Mouse (Mus musculus): Measurements from ENCODE around the gene Ube2q2. TPM values are rescaled to one million over a fixed set of nuclear protein-coding genes. Genes with fewer than 3 reads are reported as not detected.
"Not testable (repeated sequence)": the region's sequence is repeated elsewhere in the genome, so short reads cannot be mapped to it uniquely, and the experiment has no call there.

Gene Ube2q2
- polyA plus RNA-seq, 1 experiment, result not detected

DNA sequence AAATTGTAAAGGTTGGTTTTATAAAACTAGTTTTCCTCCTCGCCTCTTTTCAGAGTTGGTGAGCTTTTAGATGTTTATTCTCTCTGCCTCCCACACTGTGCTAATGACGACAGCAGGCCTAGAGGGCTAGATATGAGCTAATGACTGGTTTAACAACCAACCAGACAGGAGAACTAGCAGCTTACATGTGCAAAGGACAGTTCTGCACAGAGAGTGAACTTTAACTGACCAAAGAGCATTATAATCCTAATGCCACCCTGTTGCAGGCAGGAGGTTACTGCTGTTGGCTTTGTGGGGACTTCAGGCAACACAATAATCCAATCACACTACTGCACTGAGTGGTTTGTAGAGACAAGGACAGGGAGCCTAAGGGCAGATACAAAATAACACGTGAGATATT lies 94.6 kb downstream of the Ube2q2 start:
- no peak overlapping the region for H3K27ac ChIP-seq (ENCODE audit: insufficient read depth, low read depth, low read length)
- 61% methylated on average over 3 of the region's 3 CpGs for whole genome bisulfite sequencing
- H3K4me1 ChIP-seq (ENCODE audit: control insufficient read depth, insufficient read depth, low read length), result no peaks in the 10 kb centered on the region; the same call in 1 of the 2 replicates
- H3K4me3 ChIP-seq (ENCODE audit: insufficient read depth, low read depth, low read length), result no peak overlapping the region
- TF ChIP-seq CTCF (IDR thresholded peaks at IDR 0.05; ENCODE audit: insufficient read depth, low read depth, low read length), result no peak
- TF ChIP-seq POLR2A (IDR thresholded peaks at IDR 0.05; ENCODE audit: insufficient read depth, low read depth, low read length), result no peak

DNA sequence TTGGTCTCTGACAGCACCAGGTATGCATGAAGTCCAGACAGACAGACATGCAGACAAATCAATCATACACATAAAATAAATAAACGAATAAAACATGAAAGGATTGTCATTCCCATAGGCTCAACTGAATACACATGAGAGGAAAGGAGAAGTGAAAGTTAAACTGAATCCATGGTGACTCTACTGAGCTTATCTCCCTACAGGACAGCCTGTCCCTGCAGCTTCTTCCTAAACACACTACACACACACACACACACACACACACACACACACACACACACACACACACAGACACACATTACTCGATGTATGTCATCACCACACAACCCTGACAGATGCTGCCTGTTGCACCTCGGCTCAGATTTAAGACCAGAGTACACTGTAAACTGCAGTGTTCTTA lies 95.4 kb downstream of the Ube2q2 start:
- Histone ChIP-seq H3K27ac (ENCODE audit: insufficient read depth, low read depth, low read length) (no peak overlapping the region), H3K4me1 (ENCODE audit: control insufficient read depth, insufficient read depth, low read length) (no peaks in the 10 kb centered on the region; the same call in 1 of the 2 replicates), H3K4me3 (ENCODE audit: insufficient read depth, low read depth, low read length) (no peak overlapping the region)
- 72% methylated on average over 3 of the region's 3 CpGs for WGBS
- TF ChIP-seq CTCF (IDR thresholded peaks at IDR 0.05; ENCODE audit: insufficient read depth, low read depth, low read length) (no peak), POLR2A (IDR thresholded peaks at IDR 0.05; ENCODE audit: insufficient read depth, low read depth, low read length) (no peak)

DNA sequence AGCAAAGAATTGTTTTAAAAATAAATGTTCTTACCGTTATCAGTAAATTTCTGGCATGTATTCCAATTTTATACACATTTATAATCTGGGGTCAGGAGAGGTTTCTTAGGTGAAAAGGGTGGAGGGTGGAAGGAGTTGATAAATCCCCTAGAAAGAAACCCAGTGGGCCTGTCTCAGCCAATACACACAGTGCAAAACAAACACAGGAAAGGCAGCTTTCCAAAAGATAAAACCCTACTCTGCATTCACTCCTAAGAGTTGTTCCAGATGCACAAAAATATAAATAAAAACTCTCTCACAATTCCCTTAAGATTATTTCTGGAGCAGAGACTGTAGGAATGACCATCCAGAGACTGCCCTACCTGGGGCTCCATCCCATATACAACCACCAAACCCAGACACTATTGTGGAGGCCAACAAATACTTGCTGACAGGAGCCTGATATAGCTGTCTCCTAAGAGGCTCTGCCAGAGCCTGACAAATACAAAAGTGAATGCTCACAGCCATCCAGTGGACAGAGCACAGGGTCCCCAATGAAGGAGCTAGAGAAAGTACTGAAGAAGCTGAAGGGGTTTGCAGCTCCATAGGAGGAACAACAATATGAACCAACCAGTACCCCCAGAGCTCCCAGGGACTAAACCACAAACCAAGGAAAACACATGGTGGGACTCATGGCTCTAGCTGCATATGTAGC lies 96.5 kb downstream of the Ube2q2 start:
- 89% methylated on average over 1 of the region's 1 CpGs for WGBS
- H3K4me1 ChIP-seq (ENCODE audit: control insufficient read depth, insufficient read depth, low read length); H3K27ac ChIP-seq (ENCODE audit: insufficient read depth, low read depth, low read length); H3K4me3 ChIP-seq (ENCODE audit: insufficient read depth, low read depth, low read length): not testable (repeated sequence)

GRCm38 (mm10) chr9:55246440-55246839 lies 97.8 kb downstream of the Ube2q2 start:
- TF ChIP-seq CTCF (IDR thresholded peaks at IDR 0.05; ENCODE audit: insufficient read depth, low read depth, low read length), result no peak
- Histone ChIP-seq H3K4me1 (ENCODE audit: control insufficient read depth, insufficient read depth, low read length) (no peaks in the 10 kb centered on the region; the same call in 1 of the 2 replicates), H3K4me3 (ENCODE audit: insufficient read depth, low read depth, low read length) (no peak overlapping the region), H3K27ac (ENCODE audit: insufficient read depth, low read depth, low read length) (no peak overlapping the region)
- 88% methylated on average over 8 of the region's 8 CpGs for WGBS

- 95% methylated on average over 4 of the region's 4 CpGs for WGBS
- TF ChIP-seq CTCF (IDR thresholded peaks at IDR 0.05; ENCODE audit: insufficient read depth, low read depth, low read length) (no peak), POLR2A (IDR thresholded peaks at IDR 0.05; ENCODE audit: insufficient read depth, low read depth, low read length) (no peak)
Observed at GRCm38 (mm10) chr9:55246918-55247317, 98.3 kb downstream of the Ube2q2 start.

GRCm38 (mm10) chr9:55248465-55248864 lies 99.8 kb downstream of the Ube2q2 start:
- Histone ChIP-seq H3K27ac (ENCODE audit: insufficient read depth, low read depth, low read length) (no peak overlapping the region), H3K4me3 (ENCODE audit: insufficient read depth, low read depth, low read length) (no peak overlapping the region), H3K4me1 (ENCODE audit: control insufficient read depth, insufficient read depth, low read length) (no peaks in the 10 kb centered on the region)
- 89% methylated on average over 4 of the region's 4 CpGs for WGBS
- no peak for TF ChIP-seq CTCF (IDR thresholded peaks at IDR 0.05; ENCODE audit: insufficient read depth, low read depth, low read length)
- no peak for TF ChIP-seq POLR2A (IDR thresholded peaks at IDR 0.05; ENCODE audit: insufficient read depth, low read depth, low read length)

More at GRCm38 (mm10) chr9:55246918-55247317, 98.3 kb downstream of the Ube2q2 start:
- no peak overlapping the region for H3K4me3 ChIP-seq (ENCODE audit: insufficient read depth, low read depth, low read length)
- no peak overlapping the region for H3K27ac ChIP-seq (ENCODE audit: insufficient read depth, low read depth, low read length)
- no peaks in the 10 kb centered on the region; the same call in 1 of the 2 replicates for H3K4me1 ChIP-seq (ENCODE audit: control insufficient read depth, insufficient read depth, low read length)

GRCm38 (mm10) chr9:55250595-55251247 lies 102.1 kb downstream of the Ube2q2 start:
- Histone ChIP-seq H3K4me1 (ENCODE audit: control insufficient read depth, insufficient read depth, low read length) (no peaks in the 10 kb centered on the region), H3K27ac (ENCODE audit: insufficient read depth, low read depth, low read length) (no peak overlapping the region), H3K4me3 (ENCODE audit: insufficient read depth, low read depth, low read length) (no peak overlapping the region)
- WGBS, result 84% methylated on average over 6 of the region's 6 CpGs
- TF ChIP-seq CTCF (IDR thresholded peaks at IDR 0.05; ENCODE audit: insufficient read depth, low read depth, low read length) (no peak), POLR2A (IDR thresholded peaks at IDR 0.05; ENCODE audit: insufficient read depth, low read depth, low read length) (no peak)

DNA sequence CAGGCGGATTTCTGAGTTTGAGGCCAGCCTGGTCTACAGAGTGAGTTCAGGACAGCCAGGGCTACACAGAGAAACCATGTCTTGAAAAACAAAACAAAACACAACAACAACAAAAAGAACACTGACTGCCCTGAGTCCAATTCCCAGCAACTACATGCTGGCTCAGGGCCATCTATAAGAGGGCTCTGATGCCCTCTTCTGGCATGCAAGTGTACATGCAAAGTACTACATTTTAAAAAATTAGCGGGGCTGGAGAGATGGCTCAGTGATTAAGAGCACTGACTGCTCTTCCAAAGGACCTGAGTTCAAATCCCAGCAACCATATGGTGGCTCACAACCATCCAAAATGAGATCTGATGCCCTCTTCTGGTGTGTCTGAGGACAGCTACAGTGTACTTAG lies 103.4 kb downstream of the Ube2q2 start:
- WGBS, result 81% methylated on average over 2 of the region's 2 CpGs

DNA sequence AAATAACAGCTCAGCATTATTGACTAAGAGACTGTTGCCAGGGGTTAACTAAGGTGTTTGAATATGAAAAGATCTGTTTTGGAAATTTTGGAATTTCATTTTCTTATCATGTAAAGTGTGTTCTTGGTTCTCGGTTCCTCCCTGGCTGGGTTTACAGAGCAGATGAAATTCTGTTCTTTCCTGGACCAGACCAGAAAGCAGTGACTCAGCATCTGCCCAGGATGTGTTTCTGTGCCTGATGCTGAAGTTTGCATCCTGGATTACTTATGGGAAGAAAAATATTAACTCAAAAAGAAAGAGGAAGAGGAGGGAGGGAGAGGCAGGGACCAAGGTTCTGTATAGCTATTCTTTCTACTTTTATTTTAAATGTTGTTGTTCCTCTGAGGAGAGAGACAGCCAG lies 105.2 kb downstream of the Ube2q2 start:
- WGBS, result 67% methylated on average over 1 of the region's 1 CpGs
- Histone ChIP-seq H3K27ac (ENCODE audit: insufficient read depth, low read depth, low read length) (no peak overlapping the region), H3K4me1 (ENCODE audit: control insufficient read depth, insufficient read depth, low read length) (no peaks in the 10 kb centered on the region), H3K4me3 (ENCODE audit: insufficient read depth, low read depth, low read length) (no peak overlapping the region)
- no peak for TF ChIP-seq CTCF (IDR thresholded peaks at IDR 0.05; ENCODE audit: insufficient read depth, low read depth, low read length)
- TF ChIP-seq POLR2A (IDR thresholded peaks at IDR 0.05; ENCODE audit: insufficient read depth, low read depth, low read length), result no peak

More for the DNA sequence above, 103.4 kb downstream of the Ube2q2 start:
- not testable (repeated sequence) for H3K4me1 ChIP-seq (ENCODE audit: control insufficient read depth, insufficient read depth, low read length); H3K27ac ChIP-seq (ENCODE audit: insufficient read depth, low read depth, low read length); H3K4me3 ChIP-seq (ENCODE audit: insufficient read depth, low read depth, low read length)

All from olfactory bulb, adult 2 months (tissue).